Mouse (Mus musculus): ENCODE data around the gene Dennd1c. TPM values are rescaled to one million over a fixed set of nuclear protein-coding genes. Genes with fewer than 3 reads are reported as not detected.
A peak's percentile ranks its signal among the peaks of the same experiment; 100 is the strongest.
"Not testable (repeated sequence)": the region's sequence is repeated elsewhere in the genome, so short reads cannot be mapped to it uniquely, and the experiment has no call there.

Dennd1c gene
- polyA plus RNA-seq, 1 experiment, result 8.9 TPM

DNA sequence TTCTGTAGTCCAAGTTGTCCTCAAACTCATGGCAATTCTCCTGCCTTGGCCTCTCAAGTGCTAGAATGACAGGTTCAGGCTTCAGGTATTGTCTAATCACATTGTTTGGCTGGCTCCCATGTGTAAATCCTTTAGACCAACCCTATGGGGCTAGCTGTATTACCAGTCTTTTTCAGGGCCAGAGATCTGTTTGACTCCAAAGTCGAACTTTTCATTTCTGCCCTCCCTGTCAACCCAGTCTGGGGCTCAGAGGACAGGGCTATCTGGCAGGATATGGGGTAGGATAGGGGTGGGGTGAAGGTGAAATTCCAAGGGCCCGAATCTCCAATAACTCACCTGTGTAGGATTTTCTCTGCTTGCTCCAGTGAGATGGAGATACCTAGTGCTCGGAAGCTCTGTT, 22.1 kb downstream of the Dennd1c start:
- H3K9me3 ChIP-seq (replicated peaks; ENCODE audit: control insufficient read depth, insufficient read depth, low read length, poor library complexity, severe bottlenecking), result no peaks in the 10 kb centered on the region
- no peak overlapping the region for H3K27ac ChIP-seq (ENCODE audit: insufficient read depth, low read length)
- H3K9ac ChIP-seq (ENCODE audit: low read depth, poor library complexity, severe bottlenecking), result no peak overlapping the region
- H3K4me3 ChIP-seq (ENCODE audit: low read depth, low read length), result no peak overlapping the region
- H3K27me3 ChIP-seq (ENCODE audit: control insufficient read depth, insufficient read depth, low read length, poor library complexity, severe bottlenecking), result no peaks in the 10 kb centered on the region
- no peaks in the 10 kb centered on the region for H3K36me3 ChIP-seq (ENCODE audit: control insufficient read depth, insufficient read depth, low read length, poor library complexity, severe bottlenecking)
- TF ChIP-seq POLR2A (IDR thresholded peaks at IDR 0.05; ENCODE audit: insufficient read depth, low read length), result no peak
- no peak for TF ChIP-seq CTCF (IDR thresholded peaks at IDR 0.05; ENCODE audit: low read depth, low read length)
- no peak for TF ChIP-seq EP300 (IDR thresholded peaks at IDR 0.05; ENCODE audit: insufficient read depth, low read depth, low read length)
- peaks cover 5% of the 10 kb centered on the region for H3K4me1 ChIP-seq (ENCODE audit: control insufficient read depth, insufficient read depth, low read length)

DNA sequence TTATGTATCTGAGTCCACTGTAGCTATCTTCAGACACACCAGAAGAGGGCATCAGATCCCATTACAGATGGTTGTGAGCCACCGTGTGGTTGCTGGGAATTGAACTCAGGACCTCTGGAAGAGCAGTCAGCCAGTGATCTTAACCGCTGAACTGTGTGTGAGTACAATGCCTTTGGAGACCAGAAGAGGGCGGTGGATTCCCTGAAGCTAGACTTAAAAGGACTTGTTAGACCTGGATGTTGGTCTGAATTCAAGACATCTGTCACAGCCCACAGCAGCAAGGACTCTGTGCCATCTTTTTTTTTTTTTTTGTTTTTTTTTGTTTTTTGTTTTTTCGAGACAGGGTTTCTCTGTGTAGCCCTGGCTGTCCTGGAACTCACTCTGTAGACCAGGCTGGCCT, 26.6 kb downstream of the Dennd1c start:
- H3K9me3 ChIP-seq (replicated peaks; ENCODE audit: control insufficient read depth, insufficient read depth, low read length, poor library complexity, severe bottlenecking); H3K4me1 ChIP-seq (ENCODE audit: control insufficient read depth, insufficient read depth, low read length); H3K9ac ChIP-seq (ENCODE audit: low read depth, poor library complexity, severe bottlenecking); H3K27me3 ChIP-seq (ENCODE audit: control insufficient read depth, insufficient read depth, low read length, poor library complexity, severe bottlenecking); H3K27ac ChIP-seq (ENCODE audit: insufficient read depth, low read length); H3K4me3 ChIP-seq (ENCODE audit: low read depth, low read length); H3K36me3 ChIP-seq (ENCODE audit: control insufficient read depth, insufficient read depth, low read length, poor library complexity, severe bottlenecking): not testable (repeated sequence)
- TF ChIP-seq CTCF (IDR thresholded peaks at IDR 0.05; ENCODE audit: low read depth, low read length), result peak; percentile 10

DNA sequence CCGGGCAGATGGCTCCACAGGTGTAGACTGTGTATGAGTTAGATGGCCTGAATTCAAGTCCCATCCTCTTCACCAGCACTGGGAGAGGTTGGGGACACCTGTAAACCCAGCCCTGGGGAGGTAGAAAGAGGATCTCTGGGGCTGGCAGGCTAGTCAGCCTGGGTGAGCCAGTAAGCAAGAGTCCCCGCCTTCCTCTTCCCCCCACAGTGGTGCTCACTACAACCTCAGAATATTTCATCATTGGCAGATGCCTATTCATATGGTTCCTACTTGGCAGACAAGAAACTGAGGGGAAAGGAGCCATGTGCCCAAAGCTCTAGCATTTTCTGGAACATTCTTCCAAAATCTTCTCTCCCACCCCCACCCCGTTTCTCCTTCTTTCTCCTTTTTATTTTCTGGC, 29.5 kb downstream of the Dennd1c start:
- H3K27ac ChIP-seq (ENCODE audit: insufficient read depth, low read length), result no peak overlapping the region
- no peaks in the 10 kb centered on the region for H3K9me3 ChIP-seq (replicated peaks; ENCODE audit: control insufficient read depth, insufficient read depth, low read length, poor library complexity, severe bottlenecking)
- no peak for TF ChIP-seq EP300 (IDR thresholded peaks at IDR 0.05; ENCODE audit: insufficient read depth, low read depth, low read length)
- no peak for TF ChIP-seq POLR2A (IDR thresholded peaks at IDR 0.05; ENCODE audit: insufficient read depth, low read length)
- no peak for TF ChIP-seq CTCF (IDR thresholded peaks at IDR 0.05; ENCODE audit: low read depth, low read length)
- peaks cover 2% of the 10 kb centered on the region for H3K4me1 ChIP-seq (ENCODE audit: control insufficient read depth, insufficient read depth, low read length)
- H3K36me3 ChIP-seq (ENCODE audit: control insufficient read depth, insufficient read depth, low read length, poor library complexity, severe bottlenecking), result no peaks in the 10 kb centered on the region
- no peak overlapping the region for H3K4me3 ChIP-seq (ENCODE audit: low read depth, low read length)
- no peak overlapping the region for H3K9ac ChIP-seq (ENCODE audit: low read depth, poor library complexity, severe bottlenecking)
- no peaks in the 10 kb centered on the region for H3K27me3 ChIP-seq (ENCODE audit: control insufficient read depth, insufficient read depth, low read length, poor library complexity, severe bottlenecking)

DNA sequence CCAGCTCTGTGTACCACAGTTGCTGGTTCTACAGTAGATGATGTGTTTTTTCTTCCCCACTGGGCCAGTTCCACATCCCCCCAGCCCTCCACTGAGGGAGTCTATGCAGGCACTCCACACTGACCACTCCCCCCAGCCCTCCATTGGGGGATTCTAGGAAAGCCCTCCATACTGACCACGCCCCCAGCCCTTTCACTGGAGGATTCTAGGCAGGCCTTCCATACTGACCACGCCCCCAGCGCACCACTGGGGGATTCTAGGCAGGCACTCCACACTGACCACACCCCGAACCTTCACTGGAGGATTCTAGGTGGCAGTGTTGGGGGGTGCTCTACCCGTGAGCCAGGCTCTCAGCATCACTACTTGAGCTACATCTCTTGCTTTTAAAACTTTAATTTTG, 30.9 kb downstream of the Dennd1c start:
- Histone ChIP-seq H3K9ac (ENCODE audit: low read depth, poor library complexity, severe bottlenecking) (no peak overlapping the region), H3K4me3 (ENCODE audit: low read depth, low read length) (peak overlapping the region; percentile 26), H3K9me3 (replicated peaks; ENCODE audit: control insufficient read depth, insufficient read depth, low read length, poor library complexity, severe bottlenecking) (no peaks in the 10 kb centered on the region), H3K27me3 (ENCODE audit: control insufficient read depth, insufficient read depth, low read length, poor library complexity, severe bottlenecking) (no peaks in the 10 kb centered on the region), H3K36me3 (ENCODE audit: control insufficient read depth, insufficient read depth, low read length, poor library complexity, severe bottlenecking) (no peaks in the 10 kb centered on the region), H3K27ac (ENCODE audit: insufficient read depth, low read length) (no peak overlapping the region), H3K4me1 (ENCODE audit: control insufficient read depth, insufficient read depth, low read length) (peaks cover 2% of the 10 kb centered on the region)
- TF ChIP-seq CTCF (IDR thresholded peaks at IDR 0.05; ENCODE audit: low read depth, low read length) (no peak), POLR2A (IDR thresholded peaks at IDR 0.05; ENCODE audit: insufficient read depth, low read length) (no peak), EP300 (IDR thresholded peaks at IDR 0.05; ENCODE audit: insufficient read depth, low read depth, low read length) (no peak)

DNA sequence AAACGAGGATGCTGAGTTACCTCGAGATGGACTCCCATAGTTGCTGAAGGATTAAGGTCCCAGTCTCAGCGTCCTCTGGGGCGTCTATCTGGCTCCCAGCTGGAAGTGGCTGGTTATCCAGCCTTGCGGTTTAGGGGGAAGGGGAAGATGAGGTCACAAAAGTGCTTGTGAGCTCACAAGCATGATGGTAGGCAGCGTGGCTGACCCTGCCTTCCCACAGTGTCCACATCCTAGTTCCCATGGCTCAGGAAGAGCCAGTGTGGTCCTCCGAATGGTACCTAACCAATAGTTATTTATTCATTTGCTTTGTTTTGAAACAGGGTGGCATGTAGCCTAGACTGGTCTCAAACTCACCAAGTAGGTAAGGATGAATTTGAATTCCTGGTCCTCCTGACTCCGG, 36.8 kb downstream of the Dennd1c start, which contains the start of gene Slc25a41:
TSS of gene Slc25a41 (minus strand) at position 101 of the 400 bp plus-strand sequence.
- H3K27me3 ChIP-seq (ENCODE audit: control insufficient read depth, insufficient read depth, low read length, poor library complexity, severe bottlenecking), result no peaks in the 10 kb centered on the region
- TF ChIP-seq EP300 (IDR thresholded peaks at IDR 0.05; ENCODE audit: insufficient read depth, low read depth, low read length) (no peak), POLR2A (IDR thresholded peaks at IDR 0.05; ENCODE audit: insufficient read depth, low read length) (no peak), CTCF (IDR thresholded peaks at IDR 0.05; ENCODE audit: low read depth, low read length) (no peak)
- no peaks in the 10 kb centered on the region for H3K9me3 ChIP-seq (replicated peaks; ENCODE audit: control insufficient read depth, insufficient read depth, low read length, poor library complexity, severe bottlenecking)
- no peak within 1 kb of the TSS for H3K9ac ChIP-seq (ENCODE audit: low read depth, poor library complexity, severe bottlenecking)
- H3K27ac ChIP-seq (ENCODE audit: insufficient read depth, low read length), result no peak within 1 kb of the TSS
- no peaks in the 10 kb centered on the region for H3K36me3 ChIP-seq (ENCODE audit: control insufficient read depth, insufficient read depth, low read length, poor library complexity, severe bottlenecking)
- no peaks in the 10 kb centered on the region for H3K4me1 ChIP-seq (ENCODE audit: control insufficient read depth, insufficient read depth, low read length)
- no peak within 1 kb of the TSS for H3K4me3 ChIP-seq (ENCODE audit: low read depth, low read length)

DNA sequence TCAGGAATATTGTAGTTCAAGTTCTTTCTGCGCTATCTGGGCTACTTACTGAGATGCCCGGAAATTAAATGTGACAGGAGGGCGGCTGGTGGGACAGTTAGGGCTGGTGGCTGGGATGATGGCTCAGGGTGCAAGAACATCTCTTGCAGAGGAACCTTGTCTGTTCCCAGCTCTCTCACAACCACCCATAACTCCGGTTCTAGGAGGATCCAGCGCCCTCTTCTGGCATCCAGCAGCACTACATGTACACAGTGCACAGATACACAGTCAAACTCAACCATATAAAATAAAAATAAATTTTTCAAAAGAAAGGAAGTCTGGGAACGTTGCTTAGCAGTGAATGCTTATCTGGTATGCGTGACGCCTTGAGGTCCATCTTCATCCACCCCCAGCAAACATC, 39.3 kb downstream of the Dennd1c start:
- Histone ChIP-seq H3K9me3 (replicated peaks; ENCODE audit: control insufficient read depth, insufficient read depth, low read length, poor library complexity, severe bottlenecking) (no peaks in the 10 kb centered on the region), H3K27ac (ENCODE audit: insufficient read depth, low read length) (no peak overlapping the region), H3K36me3 (ENCODE audit: control insufficient read depth, insufficient read depth, low read length, poor library complexity, severe bottlenecking) (no peaks in the 10 kb centered on the region), H3K4me3 (ENCODE audit: low read depth, low read length) (peak overlapping the region; percentile 32; the same call in 1 of the 2 replicates), H3K4me1 (ENCODE audit: control insufficient read depth, insufficient read depth, low read length) (no peaks in the 10 kb centered on the region), H3K9ac (ENCODE audit: low read depth, poor library complexity, severe bottlenecking) (peak overlapping the region; percentile 17; the same call in 1 of the 2 replicates), H3K27me3 (ENCODE audit: control insufficient read depth, insufficient read depth, low read length, poor library complexity, severe bottlenecking) (no peaks in the 10 kb centered on the region)
- TF ChIP-seq CTCF (IDR thresholded peaks at IDR 0.05; ENCODE audit: low read depth, low read length) (peak; percentile 77), POLR2A (IDR thresholded peaks at IDR 0.05; ENCODE audit: insufficient read depth, low read length) (no peak), EP300 (IDR thresholded peaks at IDR 0.05; ENCODE audit: insufficient read depth, low read depth, low read length) (no peak)

Measured in ES-Bruce4 (cell line).